Mouse (Mus musculus) G1E (cell line): Measurements from ENCODE around the gene Nelfa.

Experiments used
- CTCF ChIP-seq: IDR thresholded peaks from 2 replicates; pipeline ENCODE4 v1.5.1; 2012; ENCODE audit warnings: low read depth, low read length, inconsistent platforms, mixed read lengths
- GATA1 ChIP-seq: IDR thresholded peaks from 2 replicates; pipeline ENCODE4 v1.6.1; 2012; ENCODE audit warnings: borderline replicate concordance, low read length, inconsistent platforms, mixed read lengths
- POLR2AphosphoS5 ChIP-seq: IDR thresholded peaks from 2 replicates; pipeline ENCODE4 v1.6.1; 2012; ENCODE audit warnings: low read depth, low read length, inconsistent platforms; ENCODE audit not compliant: insufficient replicate concordance
- TAL1 ChIP-seq: conservative IDR thresholded peaks from 2 replicates; pipeline ENCODE4 v1.6.1; 2012; ENCODE audit warnings: low read depth, low read length, inconsistent platforms, mixed read lengths

DNA sequence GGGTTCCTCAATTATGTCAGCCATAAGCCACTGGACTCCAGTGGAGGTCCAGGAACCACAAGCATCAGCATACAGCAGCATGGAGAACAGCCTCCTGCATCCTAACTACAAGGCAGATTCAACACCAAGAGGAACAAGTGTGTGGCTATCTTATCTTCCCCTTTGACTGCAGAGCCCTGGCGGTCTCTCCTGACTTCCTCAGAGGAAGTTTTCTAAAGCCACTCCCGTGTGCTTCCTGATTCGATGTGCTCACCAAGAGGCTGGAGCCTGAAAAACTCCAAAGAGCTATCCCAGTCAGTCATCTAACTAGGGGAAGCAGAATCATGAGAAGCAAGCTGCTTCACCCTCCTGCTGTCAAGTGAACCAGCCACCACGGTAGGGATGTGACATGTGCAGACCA is 15.3 kb downstream of the Nelfa start:
- no peak for TF ChIP-seq CTCF
- TF ChIP-seq GATA1: no peak
- TF ChIP-seq TAL1: no peak
- no peak for TF ChIP-seq POLR2AphosphoS5
